Mouse (Mus musculus) liver, embryonic 14.5 days (tissue): ENCODE data around the gene Gabrb3. TPM values are rescaled to one million over a fixed set of nuclear protein-coding genes. Genes with fewer than 3 reads are reported as not detected.

Experiments used
- ATAC-seq: fragments of 200-750 bp; cut with Nextera tagmentation; 2 replicates; pipeline ENCODE4 v1.8.0; 2017; ENCODE audit warnings: moderate number of reproducible peaks, mild to moderate bottlenecking, moderate library complexity; ENCODE audit not compliant: insufficient read depth
- DNase-seq, 3 experiments: peaks; one replicate each; pipeline ENCODE4 v3.0.0-alpha.2; 2012 to 2013; ENCODE audit warnings: low read depth in 3 of 3, low spot score in 3 of 3
- H3K27ac ChIP-seq: fragments of 300-500 bp; sonication (generic); 2 replicates; pipeline ENCODE4 v1.5.1; 2014; ENCODE audit warnings: moderate library complexity, mild to moderate bottlenecking, control low read depth, inconsistent platforms
- H3K27me3 ChIP-seq: fragments of 300-500 bp; sonication (generic); 2 replicates; pipeline ENCODE4 v1.6.1; 2014; ENCODE audit warnings: mild to moderate bottlenecking, low read length, moderate library complexity; ENCODE audit not compliant: control insufficient read depth, insufficient read depth
- H3K36me3 ChIP-seq: fragments of 300-500 bp; sonication (generic); replicated peaks from 2 replicates; pipeline ENCODE4 v1.6.1; 2014; ENCODE audit warnings: low read depth; ENCODE audit not compliant: control insufficient read depth, insufficient read depth
- H3K4me1 ChIP-seq, 2 experiments: fragments of 200-500 bp in 1 of 2; fragments of 300-500 bp in 1 of 2; sonication (generic) in 1 of 2; replicated peaks; 2 replicates each; pipeline ENCODE4 v1.6.1; 2012 to 2014; ENCODE audit warnings: antibody characterized with exemption in 1 of 2, inconsistent platforms in 1 of 2, low read length in 1 of 2; ENCODE audit not compliant: control insufficient read depth in 2 of 2, insufficient read depth in 2 of 2
- H3K4me2 ChIP-seq: fragments of 300-500 bp; sonication (generic); 2 replicates; pipeline ENCODE4 v1.6.1; 2014; ENCODE audit warnings: low read depth, mild to moderate bottlenecking, control low read depth, moderate library complexity
- H3K4me3 ChIP-seq, 2 experiments: fragments of 200-500 bp in 1 of 2; fragments of 300-500 bp in 1 of 2; sonication (generic) in 1 of 2; 2 replicates each; pipeline ENCODE4 v1.5.1; 2012 to 2014; ENCODE audit warnings: low read depth in 2 of 2, low read length in 2 of 2, mild to moderate bottlenecking in 2 of 2, control low read depth in 1 of 2, inconsistent platforms in 1 of 2, moderate library complexity in 1 of 2; ENCODE audit not compliant: insufficient read depth in 1 of 2
- H3K9ac ChIP-seq: fragments of 300-500 bp; sonication (generic); replicated peaks from 2 replicates; pipeline ENCODE4 v1.6.1; 2014; ENCODE audit warnings: mild to moderate bottlenecking, control low read depth, moderate library complexity
- H3K9me3 ChIP-seq: fragments of 300-500 bp; sonication (generic); 2 replicates; pipeline ENCODE4 v1.6.1; 2016; ENCODE audit warnings: low read length, mixed read lengths; ENCODE audit not compliant: control insufficient read depth
- CTCF ChIP-seq: IDR thresholded peaks from 2 replicates; pipeline ENCODE4 v1.5.1; 2016; ENCODE audit warnings: antibody characterized with exemption, low read depth, control low read depth
- EP300 ChIP-seq: IDR thresholded peaks from 2 replicates; pipeline ENCODE4 v1.6.1; 2016; ENCODE audit warnings: antibody characterized with exemption, low read depth
- WGBS: fragments of 180-500 bp; shearing (Covaris S2); extraction: QIAGEN DNeasy Blood & Tissue Kit; methylation state at CpG from one replicate; pipeline ENCODE4 v1.1.7; 2014; ENCODE audit not compliant: insufficient replicate concordance; 5-methylcytosine and 5-hydroxymethylcytosine counted together
- polyA plus RNA-seq, 2 experiments: library from polyadenylated mRNA; depleted of rRNA in 1 of 2; stranded (reverse) in 1 of 2; unstranded in 1 of 2; fragments of >200 nt; fragmentation: Nextera tagmentation in 1 of 2; extraction: Ambion mirVana in 1 of 2; gene quantifications; 2 replicates each; pipeline versions ENCODE4 v1.2.1 to v1.2.3; 2012 to 2014

Gabrb3 gene
- polyA plus RNA-seq, 2 experiments: 0.02 TPM; not detected in 1

GRCm38 (mm10) chr7:57560732-57561436 lies 141.4 kb downstream of the Gabrb3 start:
- Histone ChIP-seq H3K4me2 (no peak overlapping the region), H3K27ac (no peak overlapping the region), H3K4me3 (no peak overlapping the region), H3K9ac (no peak overlapping the region), H3K27me3 (no peaks in the 10 kb centered on the region), H3K9me3 (no peaks in the 10 kb centered on the region), H3K36me3 (no peaks in the 10 kb centered on the region), H3K4me1 (no peaks in the 10 kb centered on the region)
- ATAC-seq (no peak), DNase-seq (no peak)
- WGBS: 30% methylated on average over 3 of the region's 3 CpGs
- TF ChIP-seq EP300: no peak

- ATAC-seq (no peak), DNase-seq (no peak)
- no peak overlapping the region for H3K4me2 ChIP-seq
- TF ChIP-seq EP300: no peak
- TF ChIP-seq CTCF: no peak
- H3K9me3 ChIP-seq: no peaks in the 10 kb centered on the region
- 70% methylated on average over 12 of the region's 12 CpGs for WGBS
- H3K27me3 ChIP-seq: no peaks in the 10 kb centered on the region
- no peak overlapping the region for H3K9ac ChIP-seq
- H3K4me3 ChIP-seq: no peak overlapping the region
- no peaks in the 10 kb centered on the region for H3K36me3 ChIP-seq
- H3K4me1 ChIP-seq: no peaks in the 10 kb centered on the region
- H3K27ac ChIP-seq: no peak overlapping the region
These were observed 144.9 kb downstream of the Gabrb3 start for GRCm38 (mm10) chr7:57564403-57564802.

- Histone ChIP-seq H3K4me2 (peak overlapping the region; percentile 64), H3K36me3 (no peaks in the 10 kb centered on the region), H3K9me3 (no peaks in the 10 kb centered on the region), H3K27ac (no peak overlapping the region), H3K4me1 (no peaks in the 10 kb centered on the region; a peak in 1 of 4 replicates), H3K4me3 (peak overlapping the region; percentile 38 to 43), H3K27me3 (peaks cover 28% of the 10 kb centered on the region), H3K9ac (no peak overlapping the region)
- peak; percentile 76; the same call in 1 of the 2 replicates for ATAC-seq
- WGBS: 2% methylated on average over 58 of the region's 74 CpGs
- no peak for TF ChIP-seq EP300
- DNase-seq: peak in 1 of 3 experiments; percentile 2
These were observed 171.2 kb downstream of the Gabrb3 start for GRCm38 (mm10) chr7:57590451-57591248.

GRCm38 (mm10) chr7:57591249-57591577 lies 171.7 kb downstream of the Gabrb3 start:
- WGBS: under 1% methylated on average over 27 of the region's 34 CpGs
- TF ChIP-seq CTCF (no peak), EP300 (no peak)
- H3K9me3 ChIP-seq: no peaks in the 10 kb centered on the region
- no peaks in the 10 kb centered on the region; a peak in 1 of 4 replicates for H3K4me1 ChIP-seq
- DNase-seq (no peak), ATAC-seq (no peak)
- H3K36me3 ChIP-seq: no peaks in the 10 kb centered on the region
- peaks cover 28% of the 10 kb centered on the region for H3K27me3 ChIP-seq
- no peak overlapping the region for H3K9ac ChIP-seq
- H3K4me2 ChIP-seq: peak overlapping the region; percentile 64
- H3K27ac ChIP-seq: no peak overlapping the region
- peak overlapping the region; percentile 38 to 43 for H3K4me3 ChIP-seq
